Mouse (Mus musculus) hindbrain, embryonic 10.5 days (tissue): ENCODE measurements around the gene Dynlt1a. TPM values are rescaled to one million over a fixed set of nuclear protein-coding genes. Genes with fewer than 3 reads are reported as not detected.
"Not testable (repeated sequence)": the region's sequence is repeated elsewhere in the genome, so short reads cannot be mapped to it uniquely, and the experiment has no call there.

Experiments used
- DNase-seq: peaks from one replicate; pipeline ENCODE4 v3.0.0-alpha.2; 2017; ENCODE audit warnings: low spot score
- H3K27ac ChIP-seq: fragments of 300-500 bp; sonication (generic); 2 replicates; pipeline ENCODE4 v1.5.1; 2016; ENCODE audit warnings: mild to moderate bottlenecking, moderate library complexity
- H3K27me3 ChIP-seq: fragments of 300-500 bp; sonication (generic); 2 replicates; pipeline ENCODE4 v1.6.1; 2016; ENCODE audit warnings: mild to moderate bottlenecking; ENCODE audit not compliant: poor library complexity, insufficient read depth, severe bottlenecking
- H3K36me3 ChIP-seq: fragments of 300-500 bp; sonication (generic); 2 replicates; pipeline ENCODE4 v1.6.1; 2016; ENCODE audit warnings: mild to moderate bottlenecking, moderate library complexity
- H3K4me1 ChIP-seq: fragments of 300-500 bp; sonication (generic); replicated peaks from 2 replicates; pipeline ENCODE4 v1.6.1; 2016; ENCODE audit warnings: mild to moderate bottlenecking
- H3K4me3 ChIP-seq: fragments of 300-500 bp; sonication (generic); 2 replicates; pipeline ENCODE4 v1.5.1; 2016; ENCODE audit warnings: mild to moderate bottlenecking, moderate library complexity
- H3K9me3 ChIP-seq: fragments of 300-500 bp; sonication (generic); 2 replicates; pipeline ENCODE4 v1.6.1; 2016; ENCODE audit warnings: mild to moderate bottlenecking, moderate library complexity
- WGBS: fragments of 180-500 bp; shearing (Covaris S2); methylation state at CpG from one replicate; pipeline ENCODE4 v1.1.7; 2016; 5-methylcytosine and 5-hydroxymethylcytosine counted together
- polyA plus RNA-seq: library from polyadenylated mRNA; unstranded; fragments of >200 nt; fragmentation: Nextera tagmentation; extraction: Ambion mirVana; gene quantifications from 2 replicates; pipeline ENCODE4 v1.2.1, GENCODE M21; 2016

Gene Dynlt1a
- polyA plus RNA-seq: 26.0 and 36.0 TPM in 2 replicates

GRCm38 (mm10) chr17:6317339-6317985 lies at the start of gene Dynlt1a:
TSS of gene Dynlt1a (minus strand) at chr17:6317500.
- H3K9me3 ChIP-seq, H3K36me3 ChIP-seq, H3K27me3 ChIP-seq, H3K4me1 ChIP-seq: not testable (repeated sequence)
- DNase-seq: peak; percentile 98
- 10% methylated on average over 23 of the region's 23 CpGs for WGBS
- Histone ChIP-seq H3K27ac (peak within 1 kb of the TSS; percentile 62), H3K4me3 (peak within 1 kb of the TSS; percentile 53)

- not testable (repeated sequence) for H3K4me1 ChIP-seq, H3K27ac ChIP-seq, H3K9me3 ChIP-seq, H3K27me3 ChIP-seq, H3K4me3 ChIP-seq, DNase-seq, H3K36me3 ChIP-seq
- WGBS: 91% methylated on average over 10 of the region's 10 CpGs
Observed at GRCm38 (mm10) chr17:6355256-6355655, 38.0 kb upstream of the Dynlt1a start.

GRCm38 (mm10) chr17:6342606-6343294 lies 25.4 kb upstream of the Dynlt1a start:
- not testable (repeated sequence) for H3K27me3 ChIP-seq, H3K27ac ChIP-seq, DNase-seq, H3K36me3 ChIP-seq, H3K9me3 ChIP-seq, H3K4me3 ChIP-seq, H3K4me1 ChIP-seq
- no CpG with 5 or more reads among the region's 12 CpGs for WGBS

DNA sequence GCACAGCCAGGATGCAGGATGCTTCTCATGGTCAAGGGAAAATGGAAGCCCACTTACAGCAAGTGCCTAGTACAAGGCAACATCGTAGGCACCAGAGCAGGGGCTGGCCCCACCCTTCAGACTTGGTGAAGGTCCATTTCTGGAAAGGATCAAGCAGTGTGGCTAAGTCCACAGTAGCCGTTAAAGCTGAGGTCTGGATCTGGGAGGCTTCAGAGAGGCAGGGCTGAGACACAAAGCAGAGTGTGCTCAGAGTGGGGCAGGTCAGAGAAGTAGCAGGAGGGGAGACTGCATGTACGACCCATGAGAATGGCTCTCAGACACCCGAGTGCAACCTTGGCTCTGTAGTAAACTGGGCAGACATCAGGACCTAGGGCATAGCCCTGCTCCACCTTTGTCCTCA lies 11.7 kb upstream of the Dynlt1a start:
- not testable (repeated sequence) for H3K9me3 ChIP-seq, H3K36me3 ChIP-seq, DNase-seq, H3K4me3 ChIP-seq, H3K4me1 ChIP-seq, H3K27me3 ChIP-seq, H3K27ac ChIP-seq
- 76% methylated on average over 4 of the region's 4 CpGs for WGBS

DNA sequence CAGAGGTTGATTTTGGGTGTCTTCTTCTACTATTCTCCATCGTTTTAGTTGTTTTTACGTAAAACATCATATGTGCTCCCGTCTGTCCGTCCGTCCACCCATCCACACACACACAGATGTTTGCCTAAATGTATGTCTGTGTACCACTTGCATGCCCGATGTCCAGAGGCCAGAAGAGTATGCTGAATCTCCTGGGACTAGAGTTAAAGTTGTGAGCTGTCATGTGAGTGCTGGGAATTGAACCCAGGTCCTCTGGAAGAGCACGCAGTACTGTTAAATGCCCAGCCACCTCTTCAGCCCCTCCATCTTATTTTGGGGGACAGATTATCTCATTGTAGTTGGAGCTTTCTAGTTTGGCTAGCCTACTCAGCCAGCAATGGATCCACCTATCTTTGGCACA lies 10.3 kb upstream of the Dynlt1a start:
- not testable (repeated sequence) for H3K36me3 ChIP-seq, H3K27me3 ChIP-seq, H3K4me3 ChIP-seq, H3K27ac ChIP-seq, DNase-seq, H3K9me3 ChIP-seq, H3K4me1 ChIP-seq
- 92% methylated on average over 7 of the region's 7 CpGs for WGBS

GRCm38 (mm10) chr17:6325543-6325942 lies 8.2 kb upstream of the Dynlt1a start:
- H3K27ac ChIP-seq, H3K4me1 ChIP-seq, H3K27me3 ChIP-seq, H3K4me3 ChIP-seq, H3K36me3 ChIP-seq, DNase-seq, H3K9me3 ChIP-seq: not testable (repeated sequence)
- WGBS: 67% methylated on average over 6 of the region's 6 CpGs

GRCm38 (mm10) chr17:6325021-6325420 lies 7.7 kb upstream of the Dynlt1a start:
- not testable (repeated sequence) for H3K36me3 ChIP-seq, H3K4me3 ChIP-seq, H3K27me3 ChIP-seq, DNase-seq, H3K9me3 ChIP-seq, H3K27ac ChIP-seq, H3K4me1 ChIP-seq
- whole genome bisulfite sequencing: 64% methylated on average over 10 of the region's 10 CpGs

- not testable (repeated sequence) for H3K9me3 ChIP-seq, H3K27me3 ChIP-seq, H3K27ac ChIP-seq, H3K4me1 ChIP-seq, H3K36me3 ChIP-seq, H3K4me3 ChIP-seq, DNase-seq
- no CpG with 5 or more reads among the region's 10 CpGs for WGBS
Observed at GRCm38 (mm10) chr17:6321778-6322101, 4.4 kb upstream of the Dynlt1a start.

DNA sequence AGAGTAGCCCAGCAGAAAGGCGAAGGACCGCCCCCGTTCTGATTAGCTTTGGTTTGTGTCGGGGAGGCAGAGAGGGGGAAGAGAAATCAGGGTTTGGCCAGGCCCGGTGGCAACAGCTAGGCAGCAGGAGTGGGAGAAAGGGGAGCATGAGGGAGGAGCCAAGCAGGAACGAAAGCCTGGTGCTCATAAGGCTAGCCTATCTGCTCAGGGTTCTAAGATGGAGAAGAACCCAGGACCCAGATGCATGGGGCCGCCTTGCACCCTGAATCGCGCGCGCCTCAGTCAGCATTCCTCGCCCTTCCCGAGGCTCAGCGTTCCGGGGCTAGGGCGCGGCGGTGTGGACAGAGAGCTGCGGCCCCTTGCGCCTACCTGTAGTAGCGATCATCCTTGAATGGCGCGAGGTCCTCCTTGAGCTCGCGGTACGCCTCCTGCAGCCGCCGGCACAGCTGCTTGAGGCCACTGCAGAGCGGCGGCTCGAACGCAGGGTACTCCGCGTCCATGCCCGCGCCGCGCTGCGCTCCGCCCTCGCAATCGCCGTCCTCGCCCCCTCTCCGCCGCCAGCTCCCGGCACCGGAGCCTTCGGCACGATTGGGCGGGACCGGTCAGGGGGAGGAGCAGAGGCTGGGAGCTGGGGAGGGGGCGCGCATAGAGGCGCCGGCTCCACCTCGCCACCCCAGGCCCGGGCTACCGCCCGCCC lies 3.9 kb upstream of the Dynlt1a start:
- WGBS: under 1% methylated on average over 21 of the region's 60 CpGs

GRCm38 (mm10) chr17:6316379-6317126 lies 747 bp downstream of the Dynlt1a start:
- H3K27me3 ChIP-seq, H3K36me3 ChIP-seq, H3K4me1 ChIP-seq, H3K9me3 ChIP-seq: not testable (repeated sequence)
- Histone ChIP-seq H3K27ac (peak overlapping the region; percentile 62), H3K4me3 (peak overlapping the region; percentile 53)
- peak; percentile 29 for DNase-seq
- 6% methylated on average over 38 of the region's 38 CpGs for WGBS

More for the DNA sequence above, 3.9 kb upstream of the Dynlt1a start:
- not testable (repeated sequence) for H3K4me1 ChIP-seq, H3K36me3 ChIP-seq, H3K4me3 ChIP-seq, H3K27me3 ChIP-seq, H3K9me3 ChIP-seq, DNase-seq, H3K27ac ChIP-seq

DNA sequence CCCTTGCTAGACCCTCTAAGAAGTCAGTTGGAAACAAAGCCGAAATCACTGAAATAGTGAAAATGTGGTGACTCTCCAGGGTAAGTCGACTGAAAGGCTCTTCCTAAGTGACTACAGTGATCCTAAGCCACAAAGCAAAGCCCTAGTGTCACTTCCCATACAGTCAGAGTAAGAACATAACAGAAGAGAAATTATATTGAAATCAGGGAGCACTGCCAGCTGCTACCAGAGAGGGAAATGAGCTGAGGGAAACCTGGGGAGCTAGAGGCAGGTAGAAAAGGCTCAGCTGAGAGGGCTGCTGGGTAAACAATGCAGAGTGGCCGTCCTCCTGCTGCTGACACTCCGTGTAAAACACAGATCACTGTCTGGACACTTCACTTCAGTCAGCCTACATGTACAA lies 1.6 kb downstream of the Dynlt1a start:
- not testable (repeated sequence) for H3K27me3 ChIP-seq, H3K36me3 ChIP-seq, H3K9me3 ChIP-seq, H3K4me1 ChIP-seq, H3K27ac ChIP-seq, H3K4me3 ChIP-seq, DNase-seq
- 63% methylated on average over 4 of the region's 4 CpGs for WGBS

DNA sequence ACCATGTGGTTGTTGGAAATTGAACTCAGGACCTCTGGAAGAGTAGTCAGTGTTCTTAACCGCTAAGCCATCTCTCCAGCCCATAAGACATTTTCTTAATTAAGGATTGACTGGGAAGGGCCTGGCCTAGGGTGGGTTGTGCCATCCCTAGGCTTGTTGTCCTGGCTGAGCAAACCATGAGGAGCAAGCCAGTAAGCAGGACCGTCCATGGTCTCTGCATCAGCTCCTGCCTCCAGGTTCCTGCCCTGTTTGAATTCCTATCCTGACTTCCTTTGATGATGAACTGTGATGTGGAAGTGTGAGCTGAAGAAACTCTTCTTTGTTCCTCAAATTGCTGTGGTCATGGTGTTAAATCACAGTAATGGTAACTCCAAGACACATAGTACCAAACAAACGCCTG lies 2.8 kb downstream of the Dynlt1a start:
- not testable (repeated sequence) for H3K4me3 ChIP-seq, H3K9me3 ChIP-seq, DNase-seq, H3K4me1 ChIP-seq, H3K27me3 ChIP-seq, H3K36me3 ChIP-seq, H3K27ac ChIP-seq
- WGBS: 84% methylated on average over 2 of the region's 3 CpGs

DNA sequence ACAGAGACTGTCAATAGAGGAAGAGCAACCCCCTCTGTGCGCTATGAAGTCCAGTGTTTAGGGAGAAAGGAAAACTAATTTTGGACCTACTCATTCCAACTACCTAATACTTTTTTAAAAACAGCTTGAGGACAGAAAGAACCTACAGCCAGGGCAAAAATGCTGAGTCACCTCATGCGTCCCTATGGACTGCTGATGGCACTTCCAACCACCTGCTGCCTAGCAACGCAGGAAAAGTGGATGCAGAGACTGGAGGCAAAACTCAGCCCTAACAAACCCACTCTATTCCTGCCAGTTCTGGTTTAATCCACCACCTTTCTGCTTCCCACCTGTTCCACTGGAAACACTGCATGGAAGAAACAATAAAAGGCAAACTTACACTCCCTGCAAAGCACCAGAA lies 4.5 kb downstream of the Dynlt1a start:
- H3K27me3 ChIP-seq, H3K4me3 ChIP-seq, H3K4me1 ChIP-seq, H3K9me3 ChIP-seq, H3K36me3 ChIP-seq, H3K27ac ChIP-seq, DNase-seq: not testable (repeated sequence)
- 77% methylated on average over 3 of the region's 3 CpGs for WGBS
